Mouse (Mus musculus) midbrain, embryonic 10.5 days (tissue): Measurements from ENCODE around the gene Olfr1188. TPM values are rescaled to one million over a fixed set of nuclear protein-coding genes. Genes with fewer than 3 reads are reported as not detected.
"Not testable (repeated sequence)": the region's sequence is repeated elsewhere in the genome, so short reads cannot be mapped to it uniquely, and the experiment has no call there.

Experiments
- DNase-seq: peaks from one replicate; pipeline ENCODE4 v3.0.0-alpha.2; 2017; ENCODE audit warnings: low spot score
- H3K27ac ChIP-seq: fragments of 300-500 bp; sonication (generic); replicated peaks from 2 replicates; pipeline ENCODE4 v1.5.1; 2016; ENCODE audit warnings: mild to moderate bottlenecking
- H3K27me3 ChIP-seq: fragments of 300-500 bp; sonication (generic); 2 replicates; pipeline ENCODE4 v1.6.1; 2016; ENCODE audit warnings: low read depth, mild to moderate bottlenecking; ENCODE audit not compliant: poor library complexity, severe bottlenecking
- H3K36me3 ChIP-seq: fragments of 300-500 bp; sonication (generic); 2 replicates; pipeline ENCODE4 v1.6.1; 2016; ENCODE audit warnings: mild to moderate bottlenecking, moderate library complexity
- H3K4me1 ChIP-seq: fragments of 300-500 bp; sonication (generic); 2 replicates; pipeline ENCODE4 v1.6.1; 2016
- H3K4me3 ChIP-seq: fragments of 300-500 bp; sonication (generic); 2 replicates; pipeline ENCODE4 v1.5.1; 2016; ENCODE audit warnings: mild to moderate bottlenecking, moderate library complexity
- H3K9me3 ChIP-seq: fragments of 300-500 bp; sonication (generic); replicated peaks from 2 replicates; pipeline ENCODE4 v1.6.1; 2016; ENCODE audit warnings: mild to moderate bottlenecking
- WGBS: fragments of 180-500 bp; shearing (Covaris S2); methylation state at CpG from one replicate; pipeline ENCODE4 v1.1.7; 2016; 5-methylcytosine and 5-hydroxymethylcytosine counted together
- polyA plus RNA-seq: library from polyadenylated mRNA; unstranded; fragments of >200 nt; fragmentation: Nextera tagmentation; extraction: Ambion mirVana; gene quantifications from 2 replicates; pipeline ENCODE4 v1.2.1, GENCODE M21; 2016

Gene Olfr1188
- polyA plus RNA-seq, result not detected in 2 replicates

GRCm38 (mm10) chr2:88556635-88557034 lies at the start of gene Olfr1188:
Olfr1188 (plus strand) TSS chr2:88556935.
- DNase-seq, result no peak
- H3K4me1 ChIP-seq, result no peaks in the 10 kb centered on the region
- H3K36me3 ChIP-seq, result no peaks in the 10 kb centered on the region
- no peak within 1 kb of the TSS for H3K4me3 ChIP-seq
- H3K27ac ChIP-seq, result no peak within 1 kb of the TSS
- H3K27me3 ChIP-seq, result no peaks in the 10 kb centered on the region
- no peaks in the 10 kb centered on the region for H3K9me3 ChIP-seq
- WGBS, result 87% methylated on average over 2 of the region's 2 CpGs

- DNase-seq, result no peak
- H3K36me3 ChIP-seq, result no peaks in the 10 kb centered on the region
- no peak within 1 kb of the TSS for H3K4me3 ChIP-seq
- H3K27me3 ChIP-seq, result no peaks in the 10 kb centered on the region
- H3K9me3 ChIP-seq, result no peaks in the 10 kb centered on the region
- H3K27ac ChIP-seq, result no peak within 1 kb of the TSS
- H3K4me1 ChIP-seq, result no peaks in the 10 kb centered on the region
- WGBS, result 88% methylated on average over 2 of the region's 2 CpGs
Measured at GRCm38 (mm10) chr2:88518251-88518650, 38.5 kb upstream of the Olfr1188 start, which contains the start of gene Olfr1186. Olfr1186 (plus strand) TSS chr2:88518551.

- Histone ChIP-seq H3K27ac (no peak overlapping the region), H3K36me3 (no peaks in the 10 kb centered on the region), H3K27me3 (no peaks in the 10 kb centered on the region), H3K4me3 (no peak overlapping the region), H3K4me1 (no peaks in the 10 kb centered on the region), H3K9me3 (no peaks in the 10 kb centered on the region)
- DNase-seq, result no peak
- 76% methylated on average over 3 of the region's 3 CpGs for WGBS
Measured at GRCm38 (mm10) chr2:88525720-88526119, 31.0 kb upstream of the Olfr1188 start.

GRCm38 (mm10) chr2:88572696-88573095 lies 16.0 kb downstream of the Olfr1188 start:
- not testable (repeated sequence) for H3K4me3 ChIP-seq, H3K27me3 ChIP-seq, DNase-seq, H3K27ac ChIP-seq, H3K36me3 ChIP-seq, H3K9me3 ChIP-seq, H3K4me1 ChIP-seq
- WGBS, result 92% methylated on average over 12 of the region's 12 CpGs

- Histone ChIP-seq H3K27me3 (no peaks in the 10 kb centered on the region), H3K4me3 (no peak within 1 kb of the TSS), H3K36me3 (no peaks in the 10 kb centered on the region), H3K4me1 (no peaks in the 10 kb centered on the region), H3K27ac (no peak within 1 kb of the TSS), H3K9me3 (no peaks in the 10 kb centered on the region)
- DNase-seq, result no peak
Measured at GRCm38 (mm10) chr2:88586154-88586553, 29.4 kb downstream of the Olfr1188 start, which contains the start of gene Olfr1189. Olfr1189 (plus strand) TSS chr2:88586454.

Other genes starting within 250 kb of the Olfr1188 start
- gene Olfr1174-ps, start 241.8 kb upstream of the Olfr1188 start, polyA plus RNA-seq, result not detected in 2 replicates
- gene Olfr1175-ps, start 229.7 kb upstream of the Olfr1188 start, polyA plus RNA-seq, result not detected in 2 replicates
- gene Olfr1176, start 220.2 kb upstream of the Olfr1188 start, polyA plus RNA-seq, result not detected in 2 replicates
- gene Olfr1177-ps, start 210.4 kb upstream of the Olfr1188 start, polyA plus RNA-seq, result not detected in 2 replicates
- not detected in 2 replicates for gene Olfr1178, start 169.9 kb upstream of the Olfr1188 start, polyA plus RNA-seq
- gene Olfr1179, start 150.5 kb upstream of the Olfr1188 start, polyA plus RNA-seq, result not detected in 2 replicates
- gene Olfr1180, start 137.8 kb upstream of the Olfr1188 start, polyA plus RNA-seq, result not detected in 2 replicates
- not detected in 2 replicates for gene Olfr1181, start 130.8 kb upstream of the Olfr1188 start, polyA plus RNA-seq
- gene Gm13757, start 107.8 kb upstream of the Olfr1188 start, polyA plus RNA-seq, result not detected in 2 replicates
- gene Olfr1183, start 102.1 kb upstream of the Olfr1188 start, polyA plus RNA-seq, result not detected in 2 replicates
- not detected in 2 replicates for gene Olfr1184, start 73.3 kb upstream of the Olfr1188 start, polyA plus RNA-seq
- gene Olfr1185-ps1, start 63.6 kb upstream of the Olfr1188 start, polyA plus RNA-seq, result not detected in 2 replicates
- not detected in 2 replicates for gene Olfr1186, start 38.4 kb upstream of the Olfr1188 start, polyA plus RNA-seq
- gene Olfr1189, start 29.5 kb downstream of the Olfr1188 start, polyA plus RNA-seq, result not detected in 2 replicates
- gene Olfr1191-ps1, start 83.6 kb downstream of the Olfr1188 start, polyA plus RNA-seq, result not detected in 2 replicates
- not detected in 2 replicates for gene Olfr1192-ps1, start 91.6 kb downstream of the Olfr1188 start, polyA plus RNA-seq
- not detected in 2 replicates for gene Olfr1193, start 118.7 kb downstream of the Olfr1188 start, polyA plus RNA-seq
- gene Olfr1195, start 132.3 kb downstream of the Olfr1188 start, polyA plus RNA-seq, result not detected in 2 replicates
- not detected in 2 replicates for gene Olfr1196, start 147.7 kb downstream of the Olfr1188 start, polyA plus RNA-seq
- gene Olfr1197, start 175.4 kb downstream of the Olfr1188 start, polyA plus RNA-seq, result not detected in 2 replicates
- not detected in 2 replicates for gene Olfr1198, start 194.4 kb downstream of the Olfr1188 start, polyA plus RNA-seq
- not detected in 2 replicates for gene Olfr1199, start 203.5 kb downstream of the Olfr1188 start, polyA plus RNA-seq
- not detected in 2 replicates for gene Olfr1200, start 213.6 kb downstream of the Olfr1188 start, polyA plus RNA-seq
- not detected in 2 replicates for gene Olfr1201, start 236.1 kb downstream of the Olfr1188 start, polyA plus RNA-seq